Mouse (Mus musculus) left cerebral cortex, adult 2 months (tissue): Measurements from ENCODE around the gene Gsk3a. TPM values are rescaled to one million over a fixed set of nuclear protein-coding genes. Genes with fewer than 3 reads are reported as not detected.
A peak's percentile ranks its signal among the peaks of the same experiment; 100 is the strongest.

ENCODE experiments used
- DNase-seq, 2 experiments: peaks; one replicate each; pipeline ENCODE4 v3.0.0; 2021 to 2022; ENCODE audit warnings: low spot score in 2 of 2, mixed read lengths in 1 of 2; ENCODE audit errors: extremely low spot score in 1 of 2
- H3K27ac ChIP-seq: fragments of 200-600 bp; 2 replicates; pipeline ENCODE4 v1.8.1; 2022
- H3K4me3 ChIP-seq: fragments of 200-600 bp; 2 replicates; pipeline ENCODE4 v1.8.1; 2022
- CTCF ChIP-seq: fragments of 200-600 bp; IDR thresholded peaks from 2 replicates; pipeline ENCODE4 v1.8.1; 2022; ENCODE audit warnings: antibody characterized with exemption, mild to moderate bottlenecking, moderate library complexity
- intact Hi-C: fragments of 180-260 bp; cut with DNase I; formaldehyde crosslinking; loops from one replicate; pipeline ENCODE4 v1.15.1; 2025
- total RNA-seq, 2 experiments: library from RNA; stranded (reverse); gene quantifications; 2 replicates each; pipeline ENCODE4 v1.2.3; 2021

The Gsk3a gene
- total RNA-seq, 2 experiments from 2014 or later, result 215 to 220 TPM

- intact Hi-C loops, result no loop called here
- TF ChIP-seq CTCF, result no peak
Observed at GRCm38 (mm10) chr7:25230690-25231285, 6.9 kb downstream of the Gsk3a start.

DNA sequence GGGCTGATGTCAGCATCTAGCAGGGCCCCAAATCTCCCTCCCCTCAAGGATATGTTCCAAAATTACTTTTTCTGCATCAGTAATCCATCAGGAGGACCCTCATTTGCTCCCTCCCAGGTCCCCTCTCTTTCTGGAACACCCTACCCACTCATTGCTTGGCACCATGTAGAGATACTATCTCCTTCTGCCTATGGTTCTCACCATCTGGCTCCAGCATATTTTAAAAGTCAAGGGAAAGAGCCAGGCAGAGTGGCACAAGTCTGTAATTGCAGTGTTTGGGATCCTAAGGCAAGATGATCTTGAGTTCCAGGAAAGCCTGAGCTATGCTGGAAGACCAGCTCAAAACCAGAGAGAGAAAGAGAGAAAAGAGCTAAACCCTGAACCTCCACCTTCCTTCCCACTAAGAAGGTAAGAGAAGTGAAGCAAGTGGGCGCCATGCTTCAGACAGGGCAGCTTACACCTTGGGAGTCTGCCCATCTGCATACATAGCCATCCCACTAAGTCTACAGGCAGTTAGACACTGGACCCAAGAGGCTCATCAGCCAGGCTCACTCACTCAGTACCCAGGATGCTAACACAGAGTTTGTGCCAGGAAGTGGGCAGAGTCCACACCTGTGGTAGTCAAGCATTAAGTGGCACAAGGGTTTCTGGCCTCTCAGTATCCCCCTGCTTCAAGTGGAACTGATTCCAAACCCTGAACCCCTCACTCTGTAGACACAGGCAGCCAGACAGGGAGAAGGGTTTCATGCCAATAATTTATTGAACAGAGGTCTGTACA, 9.9 kb downstream of the Gsk3a start:
- Histone ChIP-seq H3K27ac (peak overlapping the region; percentile 5; the same call in 1 of the 2 replicates), H3K4me3 (no peak overlapping the region)
- TF ChIP-seq CTCF, result no peak
- DNase-seq, result no peak
- intact Hi-C loops, result no loop called here

More at GRCm38 (mm10) chr7:25230690-25231285, 6.9 kb downstream of the Gsk3a start:
- no peak for DNase-seq
- H3K4me3 ChIP-seq, result no peak overlapping the region
- no peak overlapping the region for H3K27ac ChIP-seq

DNA sequence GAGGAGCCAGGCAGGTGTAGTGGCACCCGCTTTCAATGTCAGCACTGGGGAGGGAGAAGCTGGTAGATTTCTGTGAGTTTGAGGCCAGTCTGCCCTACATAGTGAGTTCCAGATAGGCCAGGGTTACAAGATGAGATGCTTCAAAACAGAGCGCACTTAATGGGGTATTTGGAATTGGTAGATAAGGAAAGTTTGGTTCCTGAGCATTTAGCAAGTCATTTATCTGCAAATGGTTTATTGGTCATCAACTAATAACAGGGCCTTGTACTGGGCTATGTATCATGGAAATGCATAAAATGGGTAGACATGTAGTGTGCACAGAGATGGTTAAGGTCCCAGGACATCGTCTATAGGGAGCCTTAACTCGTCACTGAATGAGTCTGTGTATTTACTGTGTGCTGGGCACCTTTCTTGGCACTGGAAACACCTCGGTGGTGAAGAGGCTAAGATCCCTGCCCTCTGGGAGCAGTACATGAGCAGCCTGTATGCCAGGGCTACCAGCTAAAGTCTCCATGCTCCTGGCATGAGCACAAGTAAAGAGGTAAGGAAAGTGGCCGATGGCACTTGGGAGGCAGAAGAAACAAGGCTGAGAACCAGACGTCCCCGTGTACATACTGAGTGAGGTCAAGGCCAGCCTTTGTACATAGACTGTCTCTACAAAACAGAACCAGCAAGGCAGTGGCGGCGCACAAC, 15.2 kb downstream of the Gsk3a start:
- Histone ChIP-seq H3K27ac (no peak overlapping the region), H3K4me3 (peak overlapping the region; percentile 73; the same call in 1 of the 2 replicates)
- no peak for DNase-seq
- intact Hi-C loops, result no loop called here
- no peak for TF ChIP-seq CTCF

- peak; percentile 96 to 99 for DNase-seq
- peak within 1 kb of the TSS; percentile 73 for H3K4me3 ChIP-seq
- intact Hi-C loops, result no loop called here
Observed at GRCm38 (mm10) chr7:25221102-25221883, 16.4 kb downstream of the Gsk3a start, which contains the start of gene Zfp526. TSS of gene Zfp526 (plus strand) at chr7:25221425.

DNA sequence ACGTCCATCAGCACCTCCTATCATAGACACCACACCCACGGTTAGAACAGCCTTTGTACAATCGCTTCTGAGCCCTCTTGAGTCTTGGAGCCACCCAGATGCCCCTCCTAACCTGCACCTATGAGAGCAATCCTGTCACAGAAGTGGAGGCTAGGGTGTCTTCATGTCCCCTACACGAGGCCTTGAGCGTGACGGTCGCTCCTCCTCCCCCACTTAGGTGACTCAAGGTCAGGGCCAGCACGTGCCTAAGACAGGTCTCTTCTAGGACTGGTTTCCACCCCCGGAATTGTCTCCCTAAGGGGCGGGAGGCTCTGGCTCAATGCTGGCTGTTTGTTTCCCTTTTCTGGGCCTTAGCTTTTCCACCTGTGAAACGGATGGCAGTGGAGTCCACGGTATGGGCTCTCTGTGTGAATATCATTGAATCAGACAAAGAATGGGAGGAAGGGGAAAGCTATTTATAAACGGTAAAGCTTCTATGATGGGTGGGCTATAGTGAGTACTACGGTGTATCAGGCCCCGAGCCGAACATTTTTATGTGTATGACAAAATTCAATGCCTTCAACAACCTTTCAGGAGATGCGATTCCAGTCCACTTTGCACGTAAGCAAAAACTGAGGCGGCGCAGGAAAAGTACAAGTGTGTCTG, 17.1 kb downstream of the Gsk3a start, which contains the start of gene Dedd2:
Dedd2 (minus strand) TSS at position 159 of the 645 bp plus-strand sequence.
- no peak for TF ChIP-seq CTCF
- peak within 1 kb of the TSS; percentile 86 for H3K27ac ChIP-seq
- peak within 1 kb of the TSS; percentile 73 for H3K4me3 ChIP-seq
- intact Hi-C loops, result no loop called here
- DNase-seq, result no peak

More at GRCm38 (mm10) chr7:25221102-25221883, 16.4 kb downstream of the Gsk3a start, which contains the start of gene Zfp526:
- peak; percentile 3 for TF ChIP-seq CTCF
- H3K27ac ChIP-seq, result peak within 1 kb of the TSS; percentile 65; the same call in 1 of the 2 replicates

DNA sequence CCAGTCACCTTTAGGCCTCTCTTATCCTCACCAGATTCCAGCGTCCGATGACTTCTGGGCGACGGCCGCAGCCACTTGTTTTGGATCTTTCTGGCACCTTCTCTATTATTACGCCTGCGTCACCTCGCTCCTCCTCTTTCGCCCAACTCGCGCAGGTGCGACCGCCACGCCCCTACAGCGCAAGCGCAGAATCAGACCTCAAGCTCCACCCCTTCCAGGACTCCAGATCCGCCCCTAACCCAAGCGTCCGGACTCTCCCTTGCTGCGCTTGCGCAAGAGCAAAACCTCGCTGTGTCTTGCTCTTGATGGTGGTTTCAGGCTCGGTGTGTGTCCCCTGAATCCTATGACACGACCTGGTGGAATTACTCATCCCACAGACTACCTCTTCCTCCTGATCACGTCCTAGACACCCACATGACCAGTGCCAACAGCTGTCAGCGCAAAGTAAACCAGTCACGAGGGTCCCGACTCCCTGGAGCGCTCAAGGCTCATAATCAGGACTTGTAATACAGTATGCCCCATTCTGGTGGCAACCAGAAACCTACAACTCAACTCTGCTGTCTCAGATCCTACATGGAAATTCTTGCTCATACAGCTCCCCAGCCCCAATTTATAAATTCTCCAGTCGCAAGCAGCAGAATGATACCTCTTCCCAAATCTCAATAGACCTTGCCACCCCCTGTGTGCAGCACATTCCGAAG, 17.7 kb downstream of the Gsk3a start:
- H3K27ac ChIP-seq, result peak overlapping the region; percentile 86
- peak overlapping the region; percentile 70 for H3K4me3 ChIP-seq
- intact Hi-C loops, result no loop called here
- TF ChIP-seq CTCF, result no peak
- peak; percentile 94 for DNase-seq

- Histone ChIP-seq H3K4me3 (peak overlapping the region; percentile 70), H3K27ac (peak overlapping the region; percentile 86)
- no peak for TF ChIP-seq CTCF
- no peak for DNase-seq
- intact Hi-C loops, result no loop called here
Observed at GRCm38 (mm10) chr7:25219416-25219750, 18.3 kb downstream of the Gsk3a start.

- TF ChIP-seq CTCF, result no peak; the same call in 1 of the 2 replicates
- peak overlapping the region; percentile 86 for H3K27ac ChIP-seq
- peak; percentile 38 to 40 for DNase-seq
- intact Hi-C loops, result no loop called here
- H3K4me3 ChIP-seq, result peak overlapping the region; percentile 70
Observed at GRCm38 (mm10) chr7:25218705-25219415, 18.8 kb downstream of the Gsk3a start.

- Histone ChIP-seq H3K27ac (no peak overlapping the region), H3K4me3 (no peak overlapping the region; the same call in 1 of the 2 replicates)
- TF ChIP-seq CTCF, result no peak
- intact Hi-C loops, result no loop called here
- no peak for DNase-seq
Observed at GRCm38 (mm10) chr7:25217653-25218395, 19.8 kb downstream of the Gsk3a start.
